Mouse (Mus musculus) embryonic facial prominence, embryonic 14.5 days (tissue): Measurements from ENCODE around the gene Samd4. TPM values are rescaled to one million over a fixed set of nuclear protein-coding genes. Genes with fewer than 3 reads are reported as not detected.

Source experiments
- ATAC-seq: fragments of 200-750 bp; cut with Nextera tagmentation; 2 replicates; pipeline ENCODE4 v1.8.0; 2017; ENCODE audit warnings: low read depth, moderate number of reproducible peaks, moderate TSS enrichment
- DNase-seq: peaks from one replicate; pipeline ENCODE4 v3.0.0-alpha.2; 2015; ENCODE audit warnings: low spot score
- H3K27ac ChIP-seq: fragments of 300-500 bp; sonication (generic); replicated peaks from 2 replicates; pipeline ENCODE4 v1.5.1; 2014; ENCODE audit warnings: low read depth, mild to moderate bottlenecking, low read length, moderate library complexity
- H3K27me3 ChIP-seq: fragments of 300-500 bp; sonication (generic); replicated peaks from 2 replicates; pipeline ENCODE4 v1.6.1; 2014; ENCODE audit warnings: low read length; ENCODE audit not compliant: control insufficient read depth, insufficient read depth
- H3K36me3 ChIP-seq: fragments of 300-500 bp; sonication (generic); 2 replicates; pipeline ENCODE4 v1.6.1; 2014; ENCODE audit warnings: low read length, mixed read lengths; ENCODE audit not compliant: control insufficient read depth, insufficient read depth
- H3K4me1 ChIP-seq: fragments of 300-500 bp; sonication (generic); 2 replicates; pipeline ENCODE4 v1.6.1; 2014; ENCODE audit warnings: antibody characterized with exemption, low read length; ENCODE audit not compliant: control insufficient read depth, insufficient read depth
- H3K4me2 ChIP-seq: fragments of 300-500 bp; sonication (generic); 2 replicates; pipeline ENCODE4 v1.6.1; 2014; ENCODE audit warnings: low read depth, mild to moderate bottlenecking, low read length, moderate library complexity, mixed read lengths
- H3K4me3 ChIP-seq: fragments of 300-500 bp; sonication (generic); 2 replicates; pipeline ENCODE4 v1.5.1; 2014; ENCODE audit warnings: low read depth, mild to moderate bottlenecking, low read length
- H3K9ac ChIP-seq: fragments of 300-500 bp; sonication (generic); 2 replicates; pipeline ENCODE4 v1.6.1; 2014; ENCODE audit warnings: low read depth, mild to moderate bottlenecking, low read length, moderate library complexity, mixed read lengths
- H3K9me3 ChIP-seq: fragments of 300-500 bp; sonication (generic); 2 replicates; pipeline ENCODE4 v1.6.1; 2016; ENCODE audit warnings: low read length; ENCODE audit not compliant: control insufficient read depth
- WGBS: fragments of 180-500 bp; shearing (Covaris S2); extraction: QIAGEN DNeasy Blood & Tissue Kit; methylation state at CpG from one replicate; pipeline ENCODE4 v1.1.7; 2014; 5-methylcytosine and 5-hydroxymethylcytosine counted together
- microRNA-seq: library from miRNA; unstranded; fragments of <30 nt; microRNA quantifications from one replicate; pipeline ENCODE4, GENCODE M21; 2016; ENCODE audit warnings: borderline number of aligned reads
- polyA plus RNA-seq: library from polyadenylated mRNA; unstranded; fragments of >200 nt; fragmentation: Nextera tagmentation; extraction: Ambion mirVana; gene quantifications from 2 replicates; pipeline ENCODE4 v1.2.1, GENCODE M21; 2014

Samd4 gene
- polyA plus RNA-seq, 1 experiment from 2014 or later: 9.6 TPM

- Histone ChIP-seq H3K9me3 (no peaks in the 10 kb centered on the region), H3K9ac (no peak overlapping the region), H3K27ac (no peak overlapping the region), H3K4me2 (no peak overlapping the region), H3K36me3 (no peaks in the 10 kb centered on the region), H3K4me3 (no peak overlapping the region), H3K4me1 (no peaks in the 10 kb centered on the region), H3K27me3 (no peaks in the 10 kb centered on the region)
- no peak for DNase-seq
- WGBS: 83% methylated on average over 6 of the region's 6 CpGs
- no peak for ATAC-seq
Measured at GRCm38 (mm10) chr14:47151306-47151705, 268.7 kb downstream of the Samd4 start.

- H3K27ac ChIP-seq: no peak overlapping the region
- WGBS: 94% methylated on average over 3 of the region's 3 CpGs
Measured at GRCm38 (mm10) chr14:47154303-47154702, 271.6 kb downstream of the Samd4 start.

More at GRCm38 (mm10) chr14:47154303-47154702, 271.6 kb downstream of the Samd4 start:
- no peaks in the 10 kb centered on the region for H3K4me1 ChIP-seq
- no peak overlapping the region for H3K4me2 ChIP-seq
- no peak overlapping the region for H3K9ac ChIP-seq
- ATAC-seq (no peak), DNase-seq (no peak)
- H3K36me3 ChIP-seq: no peaks in the 10 kb centered on the region
- no peak overlapping the region for H3K4me3 ChIP-seq
- H3K9me3 ChIP-seq: no peaks in the 10 kb centered on the region
- H3K27me3 ChIP-seq: no peaks in the 10 kb centered on the region

Small RNA genes within 50 kb of the gene (microRNA-seq; reads per million reads assigned to microRNA genes)
- 15.3 reads per million, percentile 32 among the genes with 10 or more reads in this experiment for gene Mir378c

Other genes starting within 250 kb of the Samd4 start
- gene Cdkn3, start 122.3 kb upstream of the Samd4 start, polyA plus RNA-seq: 42.6 and 46.3 TPM in 2 replicates
- gene Cnih1, start 94.4 kb upstream of the Samd4 start, polyA plus RNA-seq: 214 and 219 TPM in 2 replicates
- 85.7 and 90.0 TPM in 2 replicates for gene Gmfb, start 60.6 kb upstream of the Samd4 start, polyA plus RNA-seq
- 27.9 and 28.7 TPM in 2 replicates for gene Cgrrf1, start 50.7 kb upstream of the Samd4 start, polyA plus RNA-seq